Mouse (Mus musculus) heart, postnatal 10 days (tissue): Measurements from ENCODE around the gene AC153137.1. TPM values are rescaled to one million over a fixed set of nuclear protein-coding genes. Genes with fewer than 3 reads are reported as not detected.

Experiments used
- total RNA-seq, 2 experiments: library from RNA; stranded (reverse); gene quantifications; 2 replicates each; pipeline ENCODE4 v1.2.3; 2021

AC153137.1 gene
- total RNA-seq, 2 experiments from 2014 or later: not detected

Other genes starting within 250 kb of the AC153137.1 start
- gene Phf3, start 104.0 kb downstream of the AC153137.1 start, total RNA-seq: 10 to 100 TPM; 40.9 to 41.1 TPM
- not detected for gene Lgsn, start 198.4 kb upstream of the AC153137.1 start, total RNA-seq
- gene 4931428L18Rik, start 244.7 kb upstream of the AC153137.1 start, total RNA-seq: not detected
- gene Pih1d3, start 244.9 kb upstream of the AC153137.1 start, total RNA-seq: not detected